Mouse (Mus musculus) frontal cortex, adult 2 months (tissue): ENCODE results near the gene Lrrc1. TPM values are rescaled to one million over a fixed set of nuclear protein-coding genes. Genes with fewer than 3 reads are reported as not detected.
A peak's percentile ranks its signal among the peaks of the same experiment; 100 is the strongest.

Source experiments
- DNase-seq, 2 experiments: peaks; one replicate each; pipeline ENCODE4 v3.0.0; 2022; ENCODE audit warnings: low spot score in 1 of 2; ENCODE audit errors: extremely low spot score in 1 of 2
- polyA plus RNA-seq: library from polyadenylated mRNA; depleted of rRNA; stranded (reverse); fragments of >200 nt; gene quantifications from 2 replicates; pipeline ENCODE4 v1.2.3, GENCODE M21; 2012; rRNA removed

Gene Lrrc1
- polyA plus RNA-seq, 1 experiment = 20.6 TPM

DNA sequence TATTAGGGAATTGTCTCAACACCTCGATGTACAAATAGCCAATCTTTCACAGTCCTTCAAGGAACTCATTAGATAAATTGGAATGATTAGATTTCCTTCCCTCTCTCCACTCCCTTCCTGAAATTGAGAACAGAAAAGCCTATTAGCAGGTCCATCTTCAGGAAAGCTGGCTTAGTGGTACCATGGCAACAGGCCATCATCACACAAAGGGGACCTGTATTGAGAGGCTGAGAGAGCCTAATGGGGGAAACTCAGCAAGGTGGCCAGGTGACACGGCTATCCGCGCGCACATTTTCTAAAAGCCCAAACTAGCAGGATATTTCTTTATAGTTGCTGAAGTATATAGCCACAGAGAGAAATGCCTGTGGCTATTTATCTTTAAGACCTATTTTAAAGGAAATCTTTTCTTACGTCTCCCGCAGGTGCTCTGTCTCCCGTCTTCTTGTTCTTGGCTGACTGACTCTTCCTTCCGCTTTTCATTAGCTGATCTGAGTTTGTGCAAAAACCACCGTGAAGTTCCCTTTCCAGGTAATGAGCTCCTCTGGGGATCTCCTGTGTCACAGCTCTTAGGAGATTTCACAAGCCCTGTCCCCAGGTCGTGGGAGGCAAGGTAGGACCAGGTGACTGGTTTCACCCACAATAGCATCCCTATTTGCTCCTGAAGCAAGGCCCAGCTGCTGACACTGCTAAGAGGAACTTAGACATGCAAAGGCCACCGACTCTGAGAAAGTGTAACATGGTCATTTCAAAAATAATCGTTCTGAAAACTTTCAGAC lies 145.6 kb downstream of the Lrrc1 start:
- DNase-seq = no peak

DNA sequence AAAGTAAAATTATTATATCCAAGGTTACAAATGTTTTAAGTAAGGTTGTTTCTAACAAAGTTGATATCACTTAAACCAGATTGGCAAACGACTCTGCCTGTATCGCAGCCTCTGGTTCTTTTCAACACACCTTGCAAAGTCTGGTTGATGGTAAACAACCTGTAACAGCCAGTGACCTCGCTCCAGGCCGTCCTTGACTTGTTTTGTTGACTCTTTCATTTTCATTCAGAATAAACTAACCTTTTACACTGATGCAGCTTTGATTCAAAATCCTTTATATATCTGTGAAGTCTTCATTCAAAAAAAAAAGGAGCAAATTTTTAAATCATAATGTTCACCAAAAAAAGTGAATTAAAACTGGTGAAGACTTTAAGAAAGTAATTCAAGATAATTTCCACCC lies 147.6 kb downstream of the Lrrc1 start:
- no peak for DNase-seq

DNA sequence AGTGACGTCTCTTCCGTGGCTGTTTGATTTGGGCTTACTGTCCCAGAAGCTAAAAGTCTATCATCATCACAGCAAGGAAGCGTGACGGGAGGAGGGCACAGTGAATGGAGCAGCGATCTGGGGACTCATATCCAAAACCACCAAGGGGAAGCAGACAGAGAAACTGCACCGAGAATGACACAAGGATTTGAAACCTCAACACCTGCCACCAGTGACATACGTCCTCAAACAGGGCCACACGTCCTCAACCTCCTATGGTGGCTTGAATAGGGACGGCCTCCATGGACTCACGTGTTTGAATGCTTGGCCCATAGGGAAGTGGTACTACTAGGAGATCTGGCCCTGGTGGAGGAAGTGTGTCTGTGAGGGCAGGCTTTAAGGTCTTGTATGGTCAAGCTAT lies 153.4 kb downstream of the Lrrc1 start:
- DNase-seq = no peak

DNA sequence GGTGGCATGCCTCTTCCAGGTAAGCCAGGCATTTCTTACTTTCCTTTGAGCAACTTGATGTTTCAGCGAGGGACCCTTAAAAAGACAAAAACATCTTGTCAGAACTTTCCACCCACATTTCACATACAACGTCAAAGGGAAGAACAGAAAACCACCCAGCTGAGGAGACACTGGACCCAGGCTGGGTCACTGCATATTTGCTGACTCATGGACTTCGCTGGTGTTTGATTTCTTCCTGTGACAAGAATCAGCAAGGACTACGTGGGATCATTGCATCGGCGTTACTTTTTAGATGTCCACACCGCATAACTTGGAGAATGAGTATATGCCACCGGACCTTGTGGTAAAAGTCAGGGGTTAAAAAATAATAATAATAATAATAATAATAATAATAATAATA lies 155.7 kb downstream of the Lrrc1 start:
- DNase-seq = no peak

DNA sequence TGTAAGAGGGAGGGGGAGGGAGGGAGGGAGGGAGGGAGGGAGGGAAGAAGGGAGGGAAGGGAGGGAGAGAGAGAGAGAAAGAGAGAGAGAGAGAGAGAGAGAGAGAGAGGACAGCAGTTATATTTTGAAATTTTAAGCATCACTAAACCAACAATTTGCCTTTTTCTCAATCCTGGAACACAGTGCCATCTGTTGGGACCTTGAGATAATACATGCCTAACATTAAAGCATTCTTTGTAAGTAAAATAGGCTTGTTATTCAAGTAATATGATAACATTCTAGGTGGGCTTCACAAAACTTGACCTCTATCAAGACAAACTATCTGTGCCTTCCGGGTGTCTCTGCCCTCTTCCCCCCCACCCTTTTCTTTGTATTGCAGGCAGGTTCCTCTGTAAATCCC lies 157.9 kb downstream of the Lrrc1 start:
- peak in 1 of 2 experiments; percentile 63 for DNase-seq

DNA sequence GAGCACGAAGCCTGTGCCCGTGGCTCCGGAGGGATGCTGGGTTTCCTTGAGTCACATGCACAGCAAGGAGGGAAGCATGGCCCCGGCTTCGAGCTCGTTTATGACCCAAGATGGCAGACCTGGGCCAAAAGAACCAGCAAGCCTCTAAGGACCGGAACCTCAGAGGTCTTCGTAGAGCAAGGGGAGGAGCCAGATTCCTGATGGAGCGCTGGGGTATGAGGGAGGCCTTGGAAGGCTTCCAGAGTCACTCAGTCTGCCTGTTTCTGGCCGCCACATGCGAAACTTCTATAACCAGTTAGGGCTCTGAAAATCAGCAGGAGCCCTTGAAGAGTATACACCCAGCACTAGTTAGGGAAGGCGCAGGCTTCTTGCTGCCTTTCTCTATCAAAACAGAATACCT lies 159.1 kb downstream of the Lrrc1 start:
- no peak for DNase-seq

DNA sequence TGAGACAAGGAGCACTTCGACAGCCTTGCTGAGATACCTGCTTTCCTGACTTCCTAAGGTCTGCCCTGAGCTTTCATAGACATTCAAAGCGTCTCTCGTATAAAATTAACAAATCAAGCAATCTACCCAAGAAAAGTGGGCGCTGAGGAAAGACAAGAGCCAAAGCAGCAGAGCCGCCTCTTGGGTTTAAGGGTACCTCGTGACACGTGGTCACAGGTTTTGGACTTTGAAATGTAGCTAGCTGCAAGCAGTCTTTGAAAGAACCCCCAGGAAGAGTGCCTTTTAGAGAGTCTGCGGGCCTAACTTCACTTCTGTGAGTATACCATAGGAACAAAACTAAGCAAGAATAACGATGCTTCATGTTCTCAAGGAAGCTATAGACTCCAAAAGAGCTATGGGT lies 160.0 kb downstream of the Lrrc1 start:
- no peak for DNase-seq

DNA sequence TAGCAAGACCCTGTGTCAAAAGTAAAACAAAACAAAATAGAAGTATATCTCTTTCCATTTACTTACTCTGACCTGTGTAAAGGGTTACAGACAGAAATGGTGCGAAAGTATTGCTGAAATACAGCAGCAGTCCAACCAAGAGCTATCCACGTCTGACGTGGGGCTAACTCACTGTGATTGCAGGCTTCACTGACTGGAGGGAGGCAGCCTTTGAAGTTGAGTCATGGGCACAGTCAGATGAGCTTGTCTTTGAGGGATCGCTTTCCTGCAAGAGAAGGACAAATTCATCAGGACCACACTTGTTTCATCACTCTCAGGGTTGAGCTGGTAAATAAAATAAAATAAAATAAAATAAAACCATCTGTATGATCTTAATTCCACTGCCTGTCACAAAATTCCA lies 160.7 kb downstream of the Lrrc1 start:
- DNase-seq = no peak

DNA sequence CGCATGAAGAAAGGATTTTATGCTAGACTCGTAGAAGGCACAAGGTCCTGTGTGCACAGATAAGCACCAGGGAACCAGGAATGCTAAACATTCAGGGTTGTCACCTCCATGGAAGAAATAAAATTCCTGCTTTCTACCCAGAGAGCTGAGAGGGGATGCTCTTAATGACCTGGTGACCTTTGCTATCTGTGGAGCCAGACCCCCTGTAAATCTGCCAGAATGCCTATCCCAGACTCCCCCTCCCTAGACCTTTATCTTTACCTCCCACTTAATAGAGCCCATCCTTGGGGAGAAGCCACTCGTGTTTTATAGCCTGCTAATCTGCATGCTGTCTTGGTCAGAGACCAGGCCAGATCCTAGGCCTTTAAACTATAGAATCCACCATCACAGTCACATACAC lies 162.2 kb downstream of the Lrrc1 start:
- DNase-seq = no peak

DNA sequence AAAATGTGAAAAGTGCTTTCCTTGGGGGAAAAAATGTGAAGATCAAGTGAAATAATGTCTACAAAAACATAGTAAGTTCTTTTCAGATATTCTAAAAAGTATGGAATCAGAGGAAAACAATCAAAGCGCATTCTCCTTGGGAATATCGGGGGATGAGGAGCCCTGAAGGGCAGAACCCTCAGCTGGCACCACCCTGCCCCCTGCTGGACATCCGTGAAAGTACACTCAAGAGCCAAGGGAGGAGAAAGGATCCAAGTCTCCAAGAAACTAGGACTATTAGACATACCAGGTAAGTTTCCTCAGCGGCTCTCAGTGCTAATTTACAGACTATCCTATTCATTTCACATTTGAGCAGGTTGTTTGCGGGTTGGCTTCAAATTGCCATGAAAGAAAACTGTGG lies 163.1 kb downstream of the Lrrc1 start:
- peak; percentile 18 to 94 for DNase-seq

Other genes starting within 250 kb of the Lrrc1 start
- gene Mlip, start 191.9 kb downstream of the Lrrc1 start, polyA plus RNA-seq = 45.6 and 51.6 TPM in 2 replicates
- gene Klhl31, start 91.6 kb upstream of the Lrrc1 start, polyA plus RNA-seq = 0.02 and 0.08 TPM in 2 replicates
- 36.7 and 39.4 TPM in 2 replicates for gene Gclc, start 209.7 kb upstream of the Lrrc1 start, polyA plus RNA-seq